Mouse (Mus musculus): ENCODE measurements around the gene Fah. TPM values are rescaled to one million over a fixed set of nuclear protein-coding genes. Genes with fewer than 3 reads are reported as not detected.

Fah gene
- 1.8 TPM for total RNA-seq (2023)

GRCm38 (mm10) chr7:84606293-84606749 lies at the start of gene Fah:
Gene Fah (minus strand): TSS chr7:84606722.

Other genes with a start within 250 kb of the Fah start
- not detected for gene Arnt2, start 196.5 kb downstream of the Fah start, total RNA-seq (2023)
- not detected for gene Gm2115, start 77.8 kb downstream of the Fah start, total RNA-seq (2023)
- gene Zfand6, start 83.2 kb upstream of the Fah start, total RNA-seq (2023): 138 TPM
- not detected for gene Olfr291, start 246.8 kb upstream of the Fah start, total RNA-seq (2023)